Mouse (Mus musculus) spleen, adult 2 months (tissue): ENCODE results near the gene Cped1. TPM values are rescaled to one million over a fixed set of nuclear protein-coding genes. Genes with fewer than 3 reads are reported as not detected.

Experiments used
- DNase-seq, 2 experiments: peaks; one replicate each; pipeline versions ENCODE4 v3.0.0 to v3.0.0-alpha.2; 2012 to 2021; ENCODE audit warnings: low spot score in 2 of 2, low read depth in 1 of 2
- H3K27ac ChIP-seq: fragments of 200-500 bp; 2 replicates; pipeline ENCODE4 v1.5.1; 2012; ENCODE audit warnings: low read length, inconsistent platforms; ENCODE audit not compliant: insufficient read depth
- H3K27me3 ChIP-seq: fragments of 200-500 bp; 2 replicates; pipeline ENCODE4 v1.6.1; 2012; ENCODE audit warnings: mild to moderate bottlenecking, moderate library complexity, low read length, inconsistent platforms; ENCODE audit not compliant: control insufficient read depth, insufficient read depth
- H3K36me3 ChIP-seq: fragments of 200-500 bp; 2 replicates; pipeline ENCODE4 v1.6.1; 2012; ENCODE audit warnings: mild to moderate bottlenecking, low read length, inconsistent platforms; ENCODE audit not compliant: control insufficient read depth, insufficient read depth
- H3K4me1 ChIP-seq: fragments of 200-500 bp; 2 replicates; pipeline ENCODE4 v1.6.1; 2011; ENCODE audit warnings: inconsistent platforms; ENCODE audit not compliant: control insufficient read depth, insufficient read depth, insufficient read length
- H3K4me3 ChIP-seq: fragments of 200-500 bp; 2 replicates; pipeline ENCODE4 v1.5.1; 2011; ENCODE audit warnings: mild to moderate bottlenecking, inconsistent platforms; ENCODE audit not compliant: insufficient read depth, insufficient read length; ENCODE audit errors: extremely low read depth
- CTCF ChIP-seq: fragments of 200-500 bp; IDR thresholded peaks from 2 replicates; pipeline ENCODE4 v1.5.1; 2011; ENCODE audit warnings: mild to moderate bottlenecking, inconsistent platforms; ENCODE audit not compliant: insufficient read depth, insufficient read length, insufficient replicate concordance; ENCODE audit errors: extremely low read depth
- POLR2A ChIP-seq: fragments of 200-500 bp; IDR thresholded peaks from 2 replicates; pipeline ENCODE4 v1.6.1; 2011; ENCODE audit warnings: low read depth, low read length, inconsistent platforms
- WGBS: fragments of 180-500 bp; shearing (Covaris S2); methylation state at CpG from one replicate; pipeline ENCODE4 v1.1.7; 2018; 5-methylcytosine and 5-hydroxymethylcytosine counted together
- polyA plus RNA-seq: library from polyadenylated mRNA; depleted of rRNA; stranded (reverse); fragments of >200 nt; gene quantifications from 2 replicates; pipeline ENCODE4 v1.2.3, GENCODE M21; 2012

Cped1 gene
- polyA plus RNA-seq, 1 experiment, result 2.7 TPM

GRCm38 (mm10) chr6:22014291-22014911 is 28.7 kb downstream of the Cped1 start:
- no peak for DNase-seq
- TF ChIP-seq CTCF (no peak), POLR2A (no peak)
- H3K36me3 ChIP-seq, result no peaks in the 10 kb centered on the region
- no peak overlapping the region for H3K27ac ChIP-seq
- 87% methylated on average over 6 of the region's 6 CpGs for WGBS
- no peaks in the 10 kb centered on the region for H3K27me3 ChIP-seq
- no peaks in the 10 kb centered on the region for H3K4me1 ChIP-seq
- no peak overlapping the region for H3K4me3 ChIP-seq

GRCm38 (mm10) chr6:22017631-22018030 is 31.9 kb downstream of the Cped1 start:
- H3K27ac ChIP-seq, result no peak overlapping the region
- TF ChIP-seq CTCF (no peak), POLR2A (no peak)
- H3K27me3 ChIP-seq, result no peaks in the 10 kb centered on the region
- 69% methylated on average over 7 of the region's 7 CpGs for WGBS
- no peaks in the 10 kb centered on the region for H3K4me1 ChIP-seq
- H3K4me3 ChIP-seq, result no peak overlapping the region
- no peaks in the 10 kb centered on the region for H3K36me3 ChIP-seq
- DNase-seq, result no peak

GRCm38 (mm10) chr6:22018768-22019445 is 33.2 kb downstream of the Cped1 start:
- WGBS, result 86% methylated on average over 8 of the region's 8 CpGs
- Histone ChIP-seq H3K36me3 (no peaks in the 10 kb centered on the region), H3K4me3 (no peak overlapping the region), H3K27ac (no peak overlapping the region), H3K27me3 (no peaks in the 10 kb centered on the region), H3K4me1 (no peaks in the 10 kb centered on the region)
- TF ChIP-seq CTCF, result no peak
- no peak for TF ChIP-seq POLR2A
- DNase-seq, result no peak

- Histone ChIP-seq H3K4me3 (no peak overlapping the region), H3K4me1 (no peaks in the 10 kb centered on the region), H3K36me3 (no peaks in the 10 kb centered on the region), H3K27ac (no peak overlapping the region; the same call in 1 of the 2 replicates), H3K27me3 (no peaks in the 10 kb centered on the region)
- no peak for DNase-seq
- TF ChIP-seq CTCF (no peak), POLR2A (no peak)
- WGBS, result 8% methylated on average over 10 of the region's 10 CpGs
Measured at GRCm38 (mm10) chr6:22019637-22020036, 33.9 kb downstream of the Cped1 start.

- no peaks in the 10 kb centered on the region for H3K4me1 ChIP-seq
- no peaks in the 10 kb centered on the region for H3K36me3 ChIP-seq
- no peak overlapping the region for H3K4me3 ChIP-seq
- 95% methylated on average over 5 of the region's 5 CpGs for WGBS
- H3K27me3 ChIP-seq, result no peaks in the 10 kb centered on the region
- H3K27ac ChIP-seq, result no peak overlapping the region
- no peak for DNase-seq
- TF ChIP-seq POLR2A (no peak), CTCF (no peak)
Measured at GRCm38 (mm10) chr6:22020696-22021095, 35.0 kb downstream of the Cped1 start.

GRCm38 (mm10) chr6:22021315-22021714 is 35.6 kb downstream of the Cped1 start:
- Histone ChIP-seq H3K36me3 (no peaks in the 10 kb centered on the region), H3K27ac (no peak overlapping the region), H3K4me3 (no peak overlapping the region), H3K27me3 (no peaks in the 10 kb centered on the region), H3K4me1 (no peaks in the 10 kb centered on the region)
- WGBS, result 94% methylated on average over 3 of the region's 3 CpGs
- DNase-seq, result no peak
- no peak for TF ChIP-seq POLR2A

- Histone ChIP-seq H3K4me1 (no peaks in the 10 kb centered on the region), H3K27me3 (no peaks in the 10 kb centered on the region), H3K36me3 (no peaks in the 10 kb centered on the region), H3K27ac (no peak overlapping the region), H3K4me3 (no peak overlapping the region)
- no peak for TF ChIP-seq CTCF
- TF ChIP-seq POLR2A, result no peak
- no peak for DNase-seq
- WGBS, result 97% methylated on average over 2 of the region's 2 CpGs
Measured at GRCm38 (mm10) chr6:22024168-22024567, 38.5 kb downstream of the Cped1 start.
